Mouse (Mus musculus) c-Kit-positive CD71-positive TER-119-negative erythroid progenitor cells, embryonic 14.5 days (primary cell): Measurements from ENCODE around the gene Rexo4.
A peak's percentile ranks its signal among the peaks of the same experiment; 100 is the strongest.

Source experiments
- DNase-seq: peaks from one replicate; pipeline ENCODE4 v3.0.0-alpha.2; 2013; ENCODE audit warnings: low read depth

Rexo4 gene

GRCm38 (mm10) chr2:26963923-26964723 lies at the start of gene Rexo4:
Rexo4 (minus strand) TSS chr2:26964386.
- peak; percentile 90 for DNase-seq

- DNase-seq, result peak; percentile 84
These were observed 45.6 kb upstream of the Rexo4 start, which contains the start of gene Cacfd1 for GRCm38 (mm10) chr2:27009714-27010244. Cacfd1 (plus strand) TSS chr2:27009926.

GRCm38 (mm10) chr2:27007701-27008100 lies 43.5 kb upstream of the Rexo4 start:
- no peak for DNase-seq

- DNase-seq, result no peak
These were observed 42.1 kb upstream of the Rexo4 start for GRCm38 (mm10) chr2:27006255-27006654.

- DNase-seq, result no peak
These were observed 33.8 kb upstream of the Rexo4 start for GRCm38 (mm10) chr2:26997993-26998392.

- no peak for DNase-seq
These were observed 33.3 kb upstream of the Rexo4 start for GRCm38 (mm10) chr2:26997498-26997897.

- no peak for DNase-seq
These were observed 29.8 kb upstream of the Rexo4 start for GRCm38 (mm10) chr2:26993936-26994335.

GRCm38 (mm10) chr2:26984640-26985039 lies 20.5 kb upstream of the Rexo4 start:
- DNase-seq, result no peak

GRCm38 (mm10) chr2:26984179-26984578 lies 20.0 kb upstream of the Rexo4 start:
- DNase-seq, result no peak

GRCm38 (mm10) chr2:26980361-26980760 lies 16.2 kb upstream of the Rexo4 start:
- DNase-seq, result no peak

GRCm38 (mm10) chr2:26973960-26974359 lies 9.8 kb upstream of the Rexo4 start:
- DNase-seq, result no peak

- no peak for DNase-seq
These were observed 8.9 kb upstream of the Rexo4 start, which contains the start of gene Adamts13 for GRCm38 (mm10) chr2:26973116-26973515. Adamts13 (plus strand) TSS chr2:26973416.

- DNase-seq, result no peak
These were observed 3.1 kb upstream of the Rexo4 start for GRCm38 (mm10) chr2:26967262-26967661.

GRCm38 (mm10) chr2:26964724-26965370 lies 661 bp upstream of the Rexo4 start:
- no peak for DNase-seq

- no peak for DNase-seq
These were observed 3.4 kb downstream of the Rexo4 start for GRCm38 (mm10) chr2:26960756-26961155.

- DNase-seq, result no peak
These were observed 6.7 kb downstream of the Rexo4 start for GRCm38 (mm10) chr2:26957488-26957859.

- no peak for DNase-seq
These were observed 7.2 kb downstream of the Rexo4 start for GRCm38 (mm10) chr2:26956811-26957487.

- DNase-seq, result no peak
These were observed 9.3 kb downstream of the Rexo4 start for GRCm38 (mm10) chr2:26954735-26955395.

GRCm38 (mm10) chr2:26952866-26953265 lies 11.3 kb downstream of the Rexo4 start:
- DNase-seq, result no peak

GRCm38 (mm10) chr2:26952193-26952592 lies 12.0 kb downstream of the Rexo4 start:
- no peak for DNase-seq

- DNase-seq, result no peak
These were observed 12.8 kb downstream of the Rexo4 start for GRCm38 (mm10) chr2:26951346-26951905.

GRCm38 (mm10) chr2:26950411-26950810 lies 13.8 kb downstream of the Rexo4 start:
- DNase-seq, result no peak
